Mouse (Mus musculus) olfactory bulb, adult 2 months (tissue): ENCODE results near the gene Zfp536. TPM values are rescaled to one million over a fixed set of nuclear protein-coding genes. Genes with fewer than 3 reads are reported as not detected.

Source experiments
- H3K27ac ChIP-seq: fragments of 200-500 bp; 2 replicates; pipeline ENCODE4 v1.5.1; 2012; ENCODE audit warnings: low read depth, low read length; ENCODE audit not compliant: insufficient read depth
- H3K4me1 ChIP-seq: fragments of 200-500 bp; 2 replicates; pipeline ENCODE4 v1.6.1; 2012; ENCODE audit warnings: low read length; ENCODE audit not compliant: control insufficient read depth, insufficient read depth
- H3K4me3 ChIP-seq: fragments of 200-500 bp; 2 replicates; pipeline ENCODE4 v1.5.1; 2012; ENCODE audit warnings: mild to moderate bottlenecking, low read depth, low read length, moderate library complexity; ENCODE audit not compliant: insufficient read depth
- CTCF ChIP-seq: fragments of 200-500 bp; IDR thresholded peaks from 2 replicates; pipeline ENCODE4 v1.5.1; 2012; ENCODE audit warnings: low read depth, mild to moderate bottlenecking, low read length, moderate library complexity; ENCODE audit not compliant: insufficient read depth
- POLR2A ChIP-seq: fragments of 200-500 bp; IDR thresholded peaks from 2 replicates; pipeline ENCODE4 v1.6.1; 2012; ENCODE audit warnings: mild to moderate bottlenecking, low read depth, low read length, moderate library complexity; ENCODE audit not compliant: insufficient read depth
- WGBS: fragments of 180-500 bp; shearing (Covaris S2); methylation state at CpG from one replicate; pipeline ENCODE4 v1.1.7; 2018; 5-methylcytosine and 5-hydroxymethylcytosine counted together
- polyA plus RNA-seq: library from polyadenylated mRNA; stranded (reverse); fragments of >200 nt; gene quantifications from 2 replicates; pipeline ENCODE4 v1.2.4, GENCODE M21; 2012; ENCODE audit warnings: low replicate concordance; ENCODE audit not compliant: missing spikeins, insufficient read depth, insufficient read length

The Zfp536 gene
- polyA plus RNA-seq, 1 experiment = not detected

GRCm38 (mm10) chr7:37559341-37559740, 214.1 kb downstream of the Zfp536 start:
- TF ChIP-seq POLR2A (no peak), CTCF (no peak)
- 89% methylated on average over 6 of the region's 6 CpGs for WGBS

GRCm38 (mm10) chr7:37556811-37557210, 216.6 kb downstream of the Zfp536 start:
- 61% methylated on average over 1 of the region's 1 CpGs for WGBS
- H3K4me3 ChIP-seq = no peak overlapping the region

More at GRCm38 (mm10) chr7:37559341-37559740, 214.1 kb downstream of the Zfp536 start:
- H3K4me3 ChIP-seq = no peak overlapping the region
- no peak overlapping the region for H3K27ac ChIP-seq
- peaks cover 12% of the 10 kb centered on the region for H3K4me1 ChIP-seq

GRCm38 (mm10) chr7:37554405-37554804, 219.0 kb downstream of the Zfp536 start:
- Histone ChIP-seq H3K4me3 (no peak overlapping the region), H3K4me1 (no peaks in the 10 kb centered on the region), H3K27ac (no peak overlapping the region)
- TF ChIP-seq CTCF (no peak), POLR2A (no peak)
- WGBS = 88% methylated on average over 5 of the region's 5 CpGs

More at GRCm38 (mm10) chr7:37556811-37557210, 216.6 kb downstream of the Zfp536 start:
- Histone ChIP-seq H3K4me1 (no peaks in the 10 kb centered on the region), H3K27ac (no peak overlapping the region)
- no peak for TF ChIP-seq CTCF

GRCm38 (mm10) chr7:37553646-37554045, 219.8 kb downstream of the Zfp536 start:
- no peak overlapping the region for H3K27ac ChIP-seq
- no peaks in the 10 kb centered on the region for H3K4me1 ChIP-seq
- H3K4me3 ChIP-seq = no peak overlapping the region
- TF ChIP-seq POLR2A (no peak), CTCF (no peak)
- WGBS = 65% methylated on average over 3 of the region's 3 CpGs

GRCm38 (mm10) chr7:37552384-37552783, 221.1 kb downstream of the Zfp536 start:
- WGBS = 85% methylated on average over 3 of the region's 3 CpGs

GRCm38 (mm10) chr7:37548805-37549204, 224.6 kb downstream of the Zfp536 start:
- H3K27ac ChIP-seq = no peak overlapping the region
- H3K4me3 ChIP-seq = no peak overlapping the region
- WGBS = 83% methylated on average over 15 of the region's 15 CpGs
- TF ChIP-seq CTCF = no peak
- TF ChIP-seq POLR2A = no peak
- H3K4me1 ChIP-seq = no peaks in the 10 kb centered on the region

More at GRCm38 (mm10) chr7:37552384-37552783, 221.1 kb downstream of the Zfp536 start:
- no peaks in the 10 kb centered on the region for H3K4me1 ChIP-seq
- TF ChIP-seq CTCF (no peak), POLR2A (no peak)
- H3K4me3 ChIP-seq = no peak overlapping the region
- H3K27ac ChIP-seq = no peak overlapping the region

- Histone ChIP-seq H3K4me1 (no peaks in the 10 kb centered on the region), H3K4me3 (no peak overlapping the region), H3K27ac (no peak overlapping the region)
- 70% methylated on average over 6 of the region's 6 CpGs for WGBS
- no peak for TF ChIP-seq CTCF
- no peak for TF ChIP-seq POLR2A
These were observed 229.4 kb downstream of the Zfp536 start for GRCm38 (mm10) chr7:37544011-37544410.

- Histone ChIP-seq H3K4me3 (no peak overlapping the region), H3K4me1 (no peaks in the 10 kb centered on the region), H3K27ac (no peak overlapping the region)
- TF ChIP-seq CTCF (no peak), POLR2A (no peak)
- WGBS = 87% methylated on average over 7 of the region's 7 CpGs
These were observed 230.5 kb downstream of the Zfp536 start for GRCm38 (mm10) chr7:37542951-37543350.

- WGBS = 87% methylated on average over 2 of the region's 2 CpGs
- TF ChIP-seq POLR2A (no peak), CTCF (no peak)
- Histone ChIP-seq H3K27ac (no peak overlapping the region), H3K4me1 (no peaks in the 10 kb centered on the region), H3K4me3 (no peak overlapping the region)
These were observed 242.3 kb downstream of the Zfp536 start for GRCm38 (mm10) chr7:37531166-37531565.

GRCm38 (mm10) chr7:37528311-37528710, 245.1 kb downstream of the Zfp536 start:
- no peak for TF ChIP-seq CTCF
- no peak for TF ChIP-seq POLR2A
- Histone ChIP-seq H3K27ac (no peak overlapping the region), H3K4me1 (no peaks in the 10 kb centered on the region), H3K4me3 (no peak overlapping the region)
- WGBS = 90% methylated on average over 9 of the region's 9 CpGs

- 87% methylated on average over 2 of the region's 2 CpGs for WGBS
These were observed 245.6 kb downstream of the Zfp536 start for GRCm38 (mm10) chr7:37527890-37528289.

More at GRCm38 (mm10) chr7:37527890-37528289, 245.6 kb downstream of the Zfp536 start:
- H3K4me1 ChIP-seq = no peaks in the 10 kb centered on the region
- TF ChIP-seq POLR2A (no peak), CTCF (no peak)
- no peak overlapping the region for H3K4me3 ChIP-seq
- H3K27ac ChIP-seq = no peak overlapping the region
